Mouse (Mus musculus) CH12.LX (cell line): Measurements from ENCODE around the gene Gm12394.

Source experiments
- ELF1 ChIP-seq: IDR thresholded peaks from 2 replicates; pipeline ENCODE4 v1.6.1; 2014; ENCODE audit warnings: low read depth, mild to moderate bottlenecking, inconsistent platforms, low read length, improper control_type of control experiment
- MAFK ChIP-seq: IDR thresholded peaks from 2 replicates; pipeline ENCODE4 v1.6.1; 2011; ENCODE audit warnings: low read length, improper control_type of control experiment; ENCODE audit not compliant: insufficient replicate concordance
- POLR2A ChIP-seq: IDR thresholded peaks from 2 replicates; pipeline ENCODE4 v1.6.1; 2011; ENCODE audit warnings: low read depth, mild to moderate bottlenecking, improper control_type of control experiment, low read length
- TBP ChIP-seq: conservative IDR thresholded peaks from 2 replicates; pipeline ENCODE4 v1.6.1; 2011; ENCODE audit warnings: low read depth, low read length, improper control_type of control experiment
- USF1 ChIP-seq: IDR thresholded peaks from 2 replicates; pipeline ENCODE4 v1.6.1; 2014; ENCODE audit warnings: low read depth, mild to moderate bottlenecking, inconsistent platforms, low read length, improper control_type of control experiment
- ZKSCAN1 ChIP-seq: IDR thresholded peaks from 2 replicates; pipeline ENCODE4 v1.6.1; 2012; ENCODE audit warnings: low read depth, inconsistent platforms, low read length, improper control_type of control experiment, borderline replicate concordance

DNA sequence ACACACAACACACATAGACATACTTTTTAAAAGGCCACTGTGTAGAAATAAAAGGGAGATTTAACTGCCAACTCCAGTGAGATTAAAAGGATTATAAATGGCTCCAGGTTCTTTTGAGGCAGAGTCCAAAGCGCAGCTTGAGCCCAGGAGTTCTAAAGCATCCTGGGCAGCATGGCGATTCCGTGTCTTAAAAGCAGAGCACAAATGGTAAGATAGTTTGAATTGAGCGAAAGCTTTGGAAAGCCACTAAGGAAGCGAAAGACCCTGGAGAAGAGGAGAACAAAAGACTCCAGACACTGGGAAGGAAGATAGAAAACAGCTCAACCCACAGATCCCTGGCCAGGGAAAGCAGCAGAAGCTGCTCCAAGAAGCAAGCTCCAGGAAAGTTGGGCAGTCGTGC is 48.4 kb upstream of the Gm12394 start:
- TF ChIP-seq POLR2A: no peak
- TF ChIP-seq MAFK: no peak
- TF ChIP-seq TBP: no peak
- no peak for TF ChIP-seq ZKSCAN1
- no peak for TF ChIP-seq USF1
- no peak for TF ChIP-seq ELF1
